Comparison of ENCODE assay signal across 11 mouse cellular contexts in genomic region chr12:24950376-24951046, GRCm38 (mm10). TPM values are rescaled to one million over a fixed set of nuclear protein-coding genes. Genes with fewer than 3 reads are reported as not detected.
A peak's percentile ranks its signal among the peaks of the same experiment; 100 is the strongest.
DNase-seq lines count a peak whose midpoint lies in the region; ATAC-seq and TF ChIP-seq lines count a peak whose summit lies in the region.
"Had no signal": no experiment of that assay in that cellular context is flagged by ENCODE, and none has a peak within 500 bp of the region (broad histone marks: within the 10 kb centered on the region; RNA-seq: fewer than 3 reads in every experiment).

No protein-coding gene starts in this region.

- no peak overlapping the region for H3K4me2 ChIP-seq in lung, embryonic 14.5 days
- H3K4me2 ChIP-seq in kidney, embryonic 15.5 days: no peak overlapping the region
- H3K4me2 ChIP-seq: forebrain, embryonic 15.5 days; hindbrain, embryonic 14.5 days; midbrain, embryonic 12.5 days had no signal

- WGBS in lung, embryonic 14.5 days: 90% methylated on average over 7 of the region's 7 CpGs
- 82% methylated on average over 7 of the region's 7 CpGs for WGBS in small intestine, adult 2 months
- WGBS in kidney, embryonic 15.5 days: 92% methylated on average over 7 of the region's 7 CpGs

- H3K9me3 ChIP-seq in lung, embryonic 14.5 days (ENCODE audit: low read depth, low read length): no peaks in the 10 kb centered on the region
- H3K9me3 ChIP-seq in kidney, embryonic 15.5 days (replicated peaks): 0 out of 2 replicates have a peak, but pooled peaks cover 3% of the 10 kb centered on the region
- H3K9me3 ChIP-seq: forebrain, embryonic 15.5 days; midbrain, embryonic 12.5 days had no signal

- no peaks in the 10 kb centered on the region for H3K27me3 ChIP-seq in lung, embryonic 14.5 days (ENCODE audit: insufficient read depth, low read length)
- H3K27me3 ChIP-seq in small intestine, adult 2 months (ENCODE audit: control insufficient read depth, insufficient read depth, low read length): no peaks in the 10 kb centered on the region
- H3K27me3 ChIP-seq in kidney, embryonic 15.5 days: no peaks in the 10 kb centered on the region
- H3K27me3 ChIP-seq: forebrain, embryonic 15.5 days; midbrain, embryonic 12.5 days had no signal

- peaks cover 51% of the 10 kb centered on the region for H3K36me3 ChIP-seq in lung, embryonic 14.5 days (ENCODE audit: insufficient read depth)
- no peaks in the 10 kb centered on the region for H3K36me3 ChIP-seq in small intestine, adult 2 months (ENCODE audit: control insufficient read depth, insufficient read depth, low read length)
- H3K36me3 ChIP-seq in kidney, embryonic 15.5 days: peaks cover 39% of the 10 kb centered on the region

- no peak for TF ChIP-seq POLR2A in small intestine, adult 2 months (IDR thresholded peaks at IDR 0.05; ENCODE audit: low read depth, low read length)

- H3K27ac ChIP-seq in lung, embryonic 14.5 days (ENCODE audit: low read depth): no peak overlapping the region
- H3K27ac ChIP-seq in small intestine, adult 2 months (ENCODE audit: insufficient read depth, low read depth, low read length): no peak overlapping the region
- H3K27ac ChIP-seq in kidney, embryonic 15.5 days: no peak overlapping the region
- H3K27ac ChIP-seq: forebrain, embryonic 15.5 days; hindbrain, embryonic 14.5 days; midbrain, embryonic 12.5 days had no signal

- peak; percentile 36 for DNase-seq in embryo, embryonic 10.5 days (ENCODE audit: low spot score)
- DNase-seq in embryo, embryonic 9.5 days (ENCODE audit: extremely low spot score): no peak
- DNase-seq in lung, embryonic 14.5 days: peak; percentile 13
- no peak for DNase-seq in lung, postnatal 25 days (ENCODE audit: low spot score)
- DNase-seq in c-Kit-negative CD71-positive TER-119-positive erythroid progenitor cells, embryonic 14.5 days (ENCODE audit: low read depth, low spot score): peak; percentile 56
- DNase-seq in gastrocnemius, postnatal 4 days (ENCODE audit: low spot score in 2 of 2): no peak

- no peak for ATAC-seq in lung, embryonic 14.5 days (ENCODE audit: insufficient read depth)
- no peak for ATAC-seq in kidney, embryonic 15.5 days (replicated peaks; ENCODE audit: low FRiP score)
- ATAC-seq: forebrain, embryonic 15.5 days had no signal

- no peak overlapping the region for H3K4me3 ChIP-seq in lung, embryonic 14.5 days (ENCODE audit: low read depth, low read length)
- H3K4me3 ChIP-seq in small intestine, adult 2 months (ENCODE audit: low read depth, low read length): no peak overlapping the region
- no peak overlapping the region for H3K4me3 ChIP-seq in kidney, embryonic 15.5 days (replicated peaks)
- H3K4me3 ChIP-seq: forebrain, embryonic 15.5 days; midbrain, embryonic 12.5 days had no signal

- TF ChIP-seq CTCF in lung, embryonic 14.5 days (IDR thresholded peaks at IDR 0.05; ENCODE audit: low read depth): peak; percentile 59
- peak; percentile 37; the same call in 1 of the 2 replicates for TF ChIP-seq CTCF in small intestine, adult 2 months (IDR thresholded peaks at IDR 0.05; ENCODE audit: extremely low read depth, insufficient read length, insufficient replicate concordance, low read depth, low read length)

- no peak overlapping the region for H3K9ac ChIP-seq in lung, embryonic 14.5 days
- no peak overlapping the region for H3K9ac ChIP-seq in kidney, embryonic 15.5 days
- H3K9ac ChIP-seq: forebrain, embryonic 15.5 days; hindbrain, embryonic 14.5 days; midbrain, embryonic 12.5 days had no signal

- no peaks in the 10 kb centered on the region for H3K4me1 ChIP-seq in lung, embryonic 14.5 days (ENCODE audit: insufficient read depth)
- no peaks in the 10 kb centered on the region for H3K4me1 ChIP-seq in small intestine, adult 2 months (ENCODE audit: control insufficient read depth, insufficient read depth, insufficient read length, low read length)
- 0 out of 2 replicates have a peak, but pooled peaks cover 2% of the 10 kb centered on the region for H3K4me1 ChIP-seq in kidney, embryonic 15.5 days
- H3K4me1 ChIP-seq: forebrain, embryonic 15.5 days; midbrain, embryonic 12.5 days had no signal

RNA-seq across cellular contexts. Expression of gene Kidins220, which starts 24.2 kb away (rescaled TPM):
- polyA plus RNA-seq in lung, embryonic 14.5 days (2014; fragmentation: Nextera tagmentation; extraction: Ambion mirVana): 25.7 and 26.0 TPM in 2 replicates
- polyA plus RNA-seq in small intestine, adult 2 months (2012; rRNA removed): 13.4 and 28.3 TPM in 2 replicates
- polyA plus RNA-seq in kidney, embryonic 15.5 days (2015; fragmentation: Nextera tagmentation; extraction: Ambion mirVana): 28.6 and 31.1 TPM in 2 replicates
- 10 to 100 TPM; 65.7 to 67.7 TPM for total RNA-seq in gastrocnemius, postnatal 4 days (2021)

Comparison
In these comparisons a context has a peak if more than half of its experiments do, and no peak if none do; other contexts are left out.
1. DNase-seq: peak in embryo, embryonic 10.5 days (single experiment), lung, embryonic 14.5 days (single experiment) and c-Kit-negative CD71-positive TER-119-positive erythroid progenitor cells, embryonic 14.5 days (single experiment); none in embryo, embryonic 9.5 days (single experiment), lung, postnatal 25 days (single experiment) and gastrocnemius, postnatal 4 days (0 of 2).